16 mouse cellular contexts compared by ENCODE assay signal in genomic region chr9:79971619-79972018, GRCm38 (mm10). TPM values are rescaled to one million over a fixed set of nuclear protein-coding genes. Genes with fewer than 3 reads are reported as not detected.
A peak's percentile ranks its signal among the peaks of the same experiment; 100 is the strongest.
DNase-seq lines count a peak whose midpoint lies in the region; ATAC-seq and TF ChIP-seq lines count a peak whose summit lies in the region.
"Had no signal": no experiment of that assay in that cellular context is flagged by ENCODE, and none has a peak within 500 bp of the region (broad histone marks: within the 10 kb centered on the region; RNA-seq: fewer than 3 reads in every experiment).

No protein-coding gene starts in this region.

- ATAC-seq in common myeloid progenitor, adult 5-6 weeks (replicated peaks; ENCODE audit: low read depth, poor library complexity, severe bottlenecking): peak; percentile 43; the same call in 1 of the 2 replicates
- peak; percentile 72 for ATAC-seq in megakaryocyte progenitor cell, adult 5-6 weeks (replicated peaks; ENCODE audit: poor library complexity)
- no peak for ATAC-seq in liver, embryonic 11.5 days (replicated peaks; ENCODE audit: low FRiP score)
- ATAC-seq: midbrain, embryonic 15.5 days had no signal

- TF ChIP-seq POLR2A in kidney, adult 2 months (IDR thresholded peaks at IDR 0.05; ENCODE audit: low read depth, low read length): no peak

- DNase-seq in gastrocnemius, adult 2 months: peak; percentile 60
- DNase-seq in gastrocnemius, adult 8-10 months (ENCODE audit: low spot score in 2 of 2): no peak
- peak; percentile 8 for DNase-seq in kidney, adult 2 months
- DNase-seq in kidney, adult 8-10 months: no peak
- DNase-seq in thymus, postnatal 10 days (ENCODE audit: low spot score in 2 of 2): no peak
- no peak for DNase-seq in liver, embryonic 11.5 days (ENCODE audit: low spot score)
- DNase-seq: cerebellum, postnatal 25 days; gastrocnemius, postnatal 36 days; kidney, adult 9 months; liver, embryonic 13.5 days; right cerebral cortex, postnatal 14 days had no signal

- 54% methylated on average over 6 of the region's 6 CpGs for WGBS in kidney, adult 2 months
- WGBS in liver, embryonic 11.5 days: 76% methylated on average over 6 of the region's 6 CpGs

- no peaks in the 10 kb centered on the region for H3K9me3 ChIP-seq in liver, embryonic 11.5 days (ENCODE audit: control insufficient read depth, low read length)
- H3K9me3 ChIP-seq: hindbrain, embryonic 13.5 days; limb, embryonic 10.5 days; liver, embryonic 13.5 days; midbrain, embryonic 15.5 days had no signal

- H3K27me3 ChIP-seq in kidney, adult 2 months (replicated peaks; ENCODE audit: control insufficient read depth, insufficient read depth, low read length): no peaks in the 10 kb centered on the region
- no peaks in the 10 kb centered on the region for H3K27me3 ChIP-seq in liver, embryonic 11.5 days (replicated peaks; ENCODE audit: control insufficient read depth, insufficient read depth, low read length)
- H3K27me3 ChIP-seq: hindbrain, embryonic 13.5 days; liver, embryonic 13.5 days; midbrain, embryonic 15.5 days had no signal

- H3K4me2 ChIP-seq in liver, embryonic 11.5 days: no peak overlapping the region
- H3K4me2 ChIP-seq: hindbrain, embryonic 13.5 days; liver, embryonic 13.5 days; midbrain, embryonic 15.5 days had no signal

- H3K4me3 ChIP-seq in gastrocnemius, adult 2 months: peak overlapping the region; percentile 84
- no peak overlapping the region for H3K4me3 ChIP-seq in kidney, adult 2 months (ENCODE audit: insufficient read depth, low read depth, low read length)
- no peak overlapping the region for H3K4me3 ChIP-seq in liver, embryonic 11.5 days (ENCODE audit: low read depth, low read length)
- H3K4me3 ChIP-seq: hindbrain, embryonic 13.5 days; limb, embryonic 10.5 days; liver, embryonic 13.5 days; midbrain, embryonic 15.5 days had no signal

- H3K36me3 ChIP-seq in kidney, adult 2 months (ENCODE audit: control insufficient read depth, insufficient read depth, low read length): no peaks in the 10 kb centered on the region
- no peaks in the 10 kb centered on the region for H3K36me3 ChIP-seq in liver, embryonic 11.5 days (ENCODE audit: control insufficient read depth, insufficient read depth, low read length)
- H3K36me3 ChIP-seq: hindbrain, embryonic 13.5 days; limb, embryonic 10.5 days; liver, embryonic 13.5 days; midbrain, embryonic 15.5 days had no signal

- peak overlapping the region; percentile 97 for H3K27ac ChIP-seq in gastrocnemius, adult 2 months
- no peak overlapping the region for H3K27ac ChIP-seq in kidney, adult 2 months (ENCODE audit: insufficient read depth, low read depth, low read length)
- no peak overlapping the region for H3K27ac ChIP-seq in liver, embryonic 11.5 days (ENCODE audit: low read depth, low read length)
- H3K27ac ChIP-seq: hindbrain, embryonic 13.5 days; limb, embryonic 10.5 days; liver, embryonic 13.5 days; midbrain, embryonic 15.5 days had no signal

- TF ChIP-seq CTCF in gastrocnemius, adult 2 months (IDR thresholded peaks at IDR 0.05): no peak
- TF ChIP-seq CTCF in kidney, adult 2 months (conservative IDR thresholded peaks at IDR 0.05; ENCODE audit: insufficient read depth, insufficient read length, low read depth, low read length): no peak

- intact Hi-C loops in gastrocnemius, adult 2 months (cut with DNase I): no loop called here

- H3K9ac ChIP-seq in liver, embryonic 11.5 days (ENCODE audit: low read depth, low read length): no peak overlapping the region
- H3K9ac ChIP-seq: hindbrain, embryonic 13.5 days; liver, embryonic 13.5 days; midbrain, embryonic 15.5 days had no signal

- no peaks in the 10 kb centered on the region for H3K4me1 ChIP-seq in kidney, adult 2 months (ENCODE audit: control insufficient read depth, insufficient read depth, low read length)
- no peaks in the 10 kb centered on the region for H3K4me1 ChIP-seq in liver, embryonic 11.5 days (replicated peaks; ENCODE audit: control insufficient read depth, insufficient read depth, low read length)
- H3K4me1 ChIP-seq: hindbrain, embryonic 13.5 days; limb, embryonic 10.5 days; liver, embryonic 13.5 days; midbrain, embryonic 15.5 days had no signal

RNA-seq across cellular contexts. Expression of gene Filip1, which starts 41.0 kb away (rescaled TPM):
- total RNA-seq in gastrocnemius, adult 2 months (2021): 100 to 1,000 TPM in 1 of 2 experiments, 10 to 100 TPM in 1; 93.6 to 119 TPM
- 100 to 1,000 TPM in 2 of 4 experiments, 10 to 100 TPM in 2; 92.2 to 133 (median 106) TPM for total RNA-seq in gastrocnemius, adult 8-10 months (2022)
- 1.5 and 1.8 TPM in 2 replicates for polyA plus RNA-seq in kidney, adult 2 months (2012; rRNA removed)
- total RNA-seq in common myeloid progenitor, adult 5-6 weeks (2017): 0.34 and 0.46 TPM in 2 replicates
- 0.66 and 1.3 TPM in 2 replicates for total RNA-seq in megakaryocyte progenitor cell, adult 5-6 weeks (2015)
- 0.58 and 2.3 TPM in 2 replicates for total RNA-seq in megakaryocyte progenitor cell, adult 5-6 weeks (2017)
- 1.3 and 1.8 TPM in 2 replicates for polyA plus RNA-seq in liver, embryonic 11.5 days (2014; fragmentation: Nextera tagmentation; extraction: Ambion mirVana)

Comparison
In these comparisons a context has a peak if more than half of its experiments do, and no peak if none do; other contexts are left out.
1. DNase-seq: peak in gastrocnemius, adult 2 months (single experiment) and kidney, adult 2 months (single experiment); none in gastrocnemius, adult 8-10 months (0 of 2), kidney, adult 8-10 months (0 of 2), thymus, postnatal 10 days (0 of 2) and liver, embryonic 11.5 days (single experiment).
2. RNA of gene Filip1, which starts 41.0 kb away (total RNA-seq): 93.6 to 119 TPM in gastrocnemius, adult 2 months and 92.2 to 133 TPM in gastrocnemius, adult 8-10 months; 0.58 to 2.3 TPM in megakaryocyte progenitor cell, adult 5-6 weeks and 0.34 to 0.46 TPM in common myeloid progenitor, adult 5-6 weeks; every median in the first group is over 10 times any median in the second.